Mouse (Mus musculus): ENCODE data around the gene Cask. TPM values are rescaled to one million over a fixed set of nuclear protein-coding genes. Genes with fewer than 3 reads are reported as not detected.

Cask gene
- total RNA-seq (2023) = 10 to 100 TPM; 55.7 to 60.4 TPM

GRCm38 (mm10) chrX:13851285-13851684, at the start of gene Cask:
TSS of gene Cask (minus strand) at chrX:13851367.

GRCm38 (mm10) chrX:13661063-13661462, 190.1 kb downstream of the Cask start, which contains the start of gene Gpr82:
TSS of gene Gpr82 (plus strand) at chrX:13661363.

GRCm38 (mm10) chrX:13631599-13632283, 219.4 kb downstream of the Cask start, which contains the start of gene Gpr34:
TSS of gene Gpr34 (plus strand) at chrX:13632089.

Other genes with a start within 250 kb of the Cask start
- gene Gpr34, start 219.3 kb downstream of the Cask start, total RNA-seq (2023) = 10 to 100 TPM; 11.8 to 13.2 TPM
- gene Gpr82, start 190.0 kb downstream of the Cask start, total RNA-seq (2023) = under 1 TPM; 0.18 to 0.39 TPM

Measured in monocyte, adult 59 days (primary cell).